Mouse (Mus musculus): ENCODE results near the gene Mrpl49. TPM values are rescaled to one million over a fixed set of nuclear protein-coding genes. Genes with fewer than 3 reads are reported as not detected.
A peak's percentile ranks its signal among the peaks of the same experiment; 100 is the strongest.
"Not testable (repeated sequence)": the region's sequence is repeated elsewhere in the genome, so short reads cannot be mapped to it uniquely, and the experiment has no call there.

The Mrpl49 gene
- total RNA-seq, 2 experiments from 2014 or later: 48.0 to 52.0 TPM

GRCm38 (mm10) chr19:6067724-6068415, 10.3 kb upstream of the Mrpl49 start, which contains the start of gene Tm7sf2:
Gene Tm7sf2, minus strand, starts transcription at chr19:6068373.
- peak; percentile 83 to 89 for DNase-seq (ENCODE audit: low spot score in 2 of 2)

GRCm38 (mm10) chr19:6067011-6067723, 9.6 kb upstream of the Mrpl49 start:
- peak; percentile 77 to 86 for DNase-seq (ENCODE audit: low spot score in 2 of 2)

GRCm38 (mm10) chr19:6066571-6066970, 9.0 kb upstream of the Mrpl49 start:
- DNase-seq (ENCODE audit: low spot score in 2 of 2): no peak

GRCm38 (mm10) chr19:6063081-6063480, 5.5 kb upstream of the Mrpl49 start:
- DNase-seq (ENCODE audit: low spot score in 2 of 2): no peak

DNA sequence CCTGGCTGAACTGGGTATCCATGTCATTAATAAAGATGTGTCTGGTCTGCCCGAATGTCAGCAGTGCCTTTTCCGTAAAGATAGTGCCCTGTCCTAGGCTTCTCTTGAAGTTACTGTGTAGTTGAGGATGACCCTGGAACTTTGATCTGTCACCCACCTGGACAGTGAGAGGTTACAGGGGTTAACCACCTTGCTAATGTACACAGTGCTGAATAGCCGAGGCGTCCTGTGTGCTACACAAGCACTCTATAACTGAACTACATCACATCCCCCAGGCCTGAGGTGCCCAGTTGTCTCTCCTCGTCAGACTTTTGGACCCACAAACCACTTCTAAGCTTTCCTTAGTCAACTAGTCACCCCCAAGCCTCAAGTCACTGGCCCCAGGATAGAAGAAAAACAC, 4.8 kb upstream of the Mrpl49 start:
- DNase-seq (ENCODE audit: low spot score in 2 of 2): no peak

DNA sequence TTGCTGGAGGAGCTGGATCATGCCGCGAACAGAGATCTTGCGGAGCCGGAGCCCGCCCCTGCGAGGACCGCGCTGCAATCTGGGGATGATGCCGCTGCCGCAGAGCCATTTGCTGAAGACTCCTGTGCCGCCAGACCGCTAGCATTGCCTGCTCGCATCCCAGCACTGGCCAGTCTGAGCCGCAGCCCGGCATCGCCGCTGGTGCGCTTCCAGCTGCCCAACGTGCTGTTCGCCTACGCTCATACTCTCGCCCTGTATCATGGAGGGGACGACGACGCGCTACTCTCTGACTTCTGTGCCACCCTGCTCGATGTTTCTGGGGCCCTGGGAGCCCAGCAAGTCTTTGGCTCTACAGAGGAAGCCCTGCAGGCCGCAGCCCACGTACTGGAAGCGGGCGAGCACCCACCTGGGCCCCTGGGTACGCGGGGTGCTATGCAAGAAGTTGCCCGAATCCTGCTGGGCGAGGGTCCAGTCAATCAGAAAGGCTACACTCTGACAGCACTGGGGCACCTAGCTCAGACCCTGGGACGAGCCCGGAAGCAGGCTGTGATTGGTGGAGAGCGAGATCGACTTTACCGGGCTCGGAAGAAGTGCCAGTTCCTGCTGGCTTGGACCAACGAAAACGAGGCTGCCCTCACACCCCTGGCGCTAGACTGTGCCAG, 4.2 kb upstream of the Mrpl49 start:
- DNase-seq (ENCODE audit: low spot score in 2 of 2): peak in 1 of 2 experiments; percentile 55

- DNase-seq (ENCODE audit: low spot score in 2 of 2): peak; percentile 95 to 97
Observed at GRCm38 (mm10) chr19:6061021-6061533, 3.5 kb upstream of the Mrpl49 start, which contains the start of gene Znhit2. Gene Znhit2, plus strand, starts transcription at chr19:6061192.

DNA sequence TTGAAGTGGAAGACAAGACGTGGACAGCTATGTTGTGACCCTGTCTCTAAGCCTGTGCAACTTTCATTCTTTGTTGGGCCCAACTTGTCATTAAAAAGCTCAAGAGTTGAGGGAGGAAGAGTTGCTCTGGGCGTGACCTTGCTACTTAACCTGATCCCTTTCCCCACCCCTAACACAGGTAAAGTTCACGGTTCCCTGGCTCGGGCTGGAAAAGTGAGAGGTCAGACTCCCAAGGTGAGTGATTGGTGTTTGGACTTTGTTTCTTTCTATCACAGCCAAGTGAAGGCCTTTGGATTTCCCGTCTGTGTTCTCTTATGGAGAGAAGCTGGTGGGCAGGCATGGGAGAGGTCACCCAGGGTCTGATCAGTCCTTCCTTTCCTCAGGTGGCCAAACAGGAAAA, 1.4 kb upstream of the Mrpl49 start:
- no peak for DNase-seq (ENCODE audit: low spot score in 2 of 2)

DNA sequence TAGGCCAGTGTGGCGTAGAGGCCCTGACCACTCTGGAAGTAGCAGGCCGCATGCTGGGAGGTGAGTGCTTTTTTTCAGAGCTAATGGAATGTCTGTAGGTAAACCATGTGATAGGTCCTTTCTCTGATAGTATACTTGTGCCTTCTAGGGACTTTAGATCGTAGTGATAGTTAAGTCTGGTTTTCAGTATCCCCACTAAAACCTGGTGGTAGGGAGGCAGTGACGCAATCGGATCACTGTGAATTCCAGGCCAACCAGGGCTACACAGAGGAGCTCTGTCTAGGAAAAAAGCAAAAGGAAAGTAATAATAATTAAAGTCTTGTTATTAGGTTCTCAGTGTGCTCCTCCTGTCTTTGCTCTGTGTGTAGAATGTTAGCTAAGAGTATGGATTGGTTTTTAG, 928 bp upstream of the Mrpl49 start:
- DNase-seq (ENCODE audit: low spot score in 2 of 2): no peak

DNA sequence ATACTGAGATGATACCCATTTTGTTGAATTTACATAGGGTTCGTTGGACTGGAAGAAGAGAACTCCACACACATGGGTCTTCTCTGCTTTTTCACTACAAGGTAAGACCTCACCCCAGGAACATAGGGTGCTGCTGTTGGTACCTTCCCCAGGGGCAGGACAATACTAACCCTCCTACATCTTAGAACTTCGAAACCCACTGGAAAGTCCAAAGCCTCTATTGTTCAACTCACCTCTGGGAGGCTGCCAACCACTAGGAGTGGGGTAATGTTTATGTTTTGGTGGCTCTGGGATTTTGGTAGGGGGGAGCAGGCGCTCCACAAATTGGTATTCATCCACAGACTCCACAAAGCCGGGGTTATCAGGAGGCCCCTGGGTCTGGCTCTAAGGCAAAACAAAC, 889 bp downstream of the Mrpl49 start:
- DNase-seq (ENCODE audit: low spot score in 2 of 2): no peak

GRCm38 (mm10) chr19:6054296-6054695, 3.3 kb downstream of the Mrpl49 start:
- DNase-seq (ENCODE audit: low spot score in 2 of 2): no peak

DNA sequence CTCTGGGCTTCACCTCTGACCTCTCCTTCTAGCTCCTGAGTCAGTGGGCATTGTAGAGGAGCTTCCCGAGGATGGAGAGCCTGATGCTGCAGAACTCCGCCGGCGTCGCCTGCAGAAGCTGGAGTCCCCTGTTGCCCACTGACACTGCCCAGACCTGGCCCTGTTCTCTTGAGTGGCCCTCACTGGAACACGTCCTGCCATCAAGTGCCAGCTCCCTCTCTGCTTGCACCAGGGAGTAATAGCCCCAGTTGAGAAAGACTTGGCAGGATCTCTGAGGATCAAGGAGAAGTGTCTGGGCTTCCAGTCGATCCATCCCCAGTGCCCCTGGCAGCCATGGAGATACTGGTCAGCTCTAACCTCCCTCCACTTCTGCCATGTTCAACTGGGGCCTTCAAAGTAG, 5.1 kb downstream of the Mrpl49 start:
- DNase-seq (ENCODE audit: low spot score in 2 of 2): no peak

DNA sequence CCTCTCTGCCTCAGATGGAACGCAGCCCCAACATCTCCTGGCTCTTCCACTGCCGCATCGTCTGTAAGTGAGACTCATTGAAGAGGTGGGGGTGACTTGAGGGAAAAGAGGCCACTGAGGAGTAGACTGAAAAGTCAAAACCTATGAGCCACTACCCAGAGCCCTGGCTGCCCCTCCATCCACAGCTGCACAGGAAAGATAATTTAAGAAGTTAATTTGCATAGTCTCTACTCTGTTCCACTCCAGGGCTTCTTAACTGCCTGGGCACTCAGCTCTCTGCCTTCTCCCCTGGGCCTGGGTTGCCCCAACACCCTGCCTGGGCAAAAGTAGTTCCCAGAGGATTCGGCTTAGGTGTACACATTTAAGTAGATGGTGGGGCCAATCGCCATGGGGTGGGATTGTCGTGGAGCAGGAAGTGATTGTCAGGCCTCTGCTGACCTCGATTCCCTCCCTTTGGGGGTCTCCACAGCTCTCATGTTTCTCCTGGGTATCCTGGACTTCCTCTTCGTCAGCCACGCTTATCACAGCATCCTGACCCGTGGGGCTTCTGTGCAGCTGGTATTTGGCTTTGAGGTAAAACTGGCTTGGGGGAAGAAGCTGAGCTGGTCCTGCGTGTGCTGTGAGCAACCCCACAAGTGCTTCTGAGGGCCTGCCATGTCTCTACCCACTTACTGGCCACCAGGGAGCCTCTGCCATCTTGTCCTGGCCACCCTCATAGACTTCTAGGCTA, 8.7 kb downstream of the Mrpl49 start:
- DNase-seq (ENCODE audit: low spot score in 2 of 2): no peak

DNA sequence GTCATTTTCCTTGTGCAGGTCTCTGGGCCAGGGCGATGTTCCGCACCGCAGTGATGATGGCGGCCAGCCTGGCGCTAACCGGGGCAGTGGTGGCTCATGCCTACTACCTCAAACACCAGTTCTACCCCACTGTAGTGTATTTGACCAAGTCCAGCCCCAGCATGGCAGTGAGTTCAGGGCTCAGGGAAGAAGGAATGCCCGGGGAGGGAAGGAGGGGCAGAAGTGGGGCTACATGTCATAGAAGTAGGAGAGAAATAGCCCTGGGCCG, 9.8 kb downstream of the Mrpl49 start:
- no peak for DNase-seq (ENCODE audit: low spot score in 2 of 2)

- no peak for DNase-seq (ENCODE audit: low spot score in 2 of 2)
Observed at GRCm38 (mm10) chr19:6047154-6047898, 10.3 kb downstream of the Mrpl49 start.

- peak; percentile 89 to 96 for DNase-seq (ENCODE audit: low spot score in 2 of 2)
Observed at GRCm38 (mm10) chr19:6046294-6047153, 11.1 kb downstream of the Mrpl49 start, which contains the start of gene Syvn1. Gene Syvn1, plus strand, starts transcription at chr19:6046576.

DNA sequence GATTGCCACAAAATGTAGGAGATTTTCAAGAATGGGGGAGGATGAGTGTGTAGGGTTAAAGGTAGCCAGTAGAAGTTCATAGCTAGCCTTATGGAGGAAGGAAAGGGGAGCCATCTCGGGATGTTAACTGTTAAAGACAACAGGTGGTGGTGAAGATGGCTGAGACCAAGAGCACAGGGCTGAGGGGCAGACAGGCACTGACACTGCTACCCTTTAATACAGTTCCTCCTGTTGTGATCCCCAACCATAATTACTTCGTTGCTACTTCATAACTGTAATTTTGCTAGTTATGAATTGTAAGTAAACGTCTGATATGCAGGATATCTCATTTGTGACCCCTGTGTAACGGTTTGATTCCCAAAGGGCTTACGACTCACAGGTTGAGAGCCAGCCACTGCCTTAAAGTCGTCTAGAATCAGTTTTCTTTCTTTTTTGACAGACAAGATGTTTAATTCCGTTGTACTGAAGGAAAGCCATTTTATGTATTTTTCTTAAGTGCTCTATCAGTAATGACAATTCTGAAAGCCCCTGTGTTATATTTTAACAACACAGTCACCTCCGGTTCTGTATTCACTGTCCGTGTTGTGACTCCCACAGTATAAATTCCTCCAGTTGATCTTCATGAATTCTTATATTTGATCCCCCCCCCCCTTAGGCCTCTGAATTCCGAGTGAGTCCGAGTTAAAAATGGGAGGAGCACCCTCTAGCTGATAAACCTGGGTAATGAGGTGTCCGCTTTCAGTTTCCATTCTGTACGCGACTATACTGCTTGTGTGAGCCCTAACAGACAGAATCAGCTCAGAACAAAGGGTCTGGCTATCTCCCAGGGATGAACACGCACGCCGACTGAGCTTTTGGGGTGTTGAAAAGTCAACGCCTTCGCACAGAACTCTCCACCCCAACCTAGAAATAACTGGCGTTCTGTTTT, 12.0 kb downstream of the Mrpl49 start:
- DNase-seq (ENCODE audit: low spot score in 2 of 2): no peak

DNA sequence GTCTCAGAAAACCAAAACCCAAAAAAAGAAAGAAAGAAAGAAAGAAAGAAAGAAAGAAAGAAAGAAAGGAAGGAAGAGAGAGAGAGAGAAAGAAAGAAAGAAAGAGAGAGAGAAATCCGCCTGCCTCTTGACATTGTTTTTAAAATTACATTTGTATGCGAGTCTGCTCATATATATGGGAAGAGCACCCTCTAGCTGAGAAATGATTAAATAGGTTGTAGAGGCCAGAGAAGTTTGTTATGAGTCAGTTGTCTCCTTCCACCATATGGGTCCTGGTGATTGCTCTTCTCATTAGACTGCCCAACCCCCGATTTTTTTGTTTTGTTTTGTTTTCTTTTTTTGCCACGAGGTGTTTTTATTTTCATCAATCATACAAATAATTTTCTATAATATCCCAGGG, 13.5 kb downstream of the Mrpl49 start:
- DNase-seq (ENCODE audit: low spot score in 2 of 2): not testable (repeated sequence)

- no peak for DNase-seq (ENCODE audit: low spot score in 2 of 2)
Observed at GRCm38 (mm10) chr19:6042293-6042692, 15.3 kb downstream of the Mrpl49 start.
